Mouse (Mus musculus): ENCODE measurements around the gene Creb1.
A peak's percentile ranks its signal among the peaks of the same experiment; 100 is the strongest.

Creb1 gene

GRCm38 (mm10) chr1:64532589-64533470 is at the start of gene Creb1:
Gene Creb1 (plus strand): TSS chr1:64532645.
- Histone ChIP-seq H3K4me3 (replicated peaks; ENCODE audit: low read length) (peak within 1 kb of the TSS; percentile 92), H3K4me1 (replicated peaks; ENCODE audit: low read depth, low read length) (peaks cover 26% of the 10 kb centered on the region), H3K27me3 (ENCODE audit: insufficient read depth, low read length) (no peaks in the 10 kb centered on the region), H3K9me3 (ENCODE audit: low read length) (no peaks in the 10 kb centered on the region), H3K36me3 (ENCODE audit: insufficient read depth, low read length) (no peaks in the 10 kb centered on the region)
- no peak for TF ChIP-seq POU5F1 (IDR thresholded peaks at IDR 0.05; ENCODE audit: borderline replicate concordance, low read length)
- no peak for TF ChIP-seq CTCF (conservative IDR thresholded peaks at IDR 0.05; ENCODE audit: low read length)
- TF ChIP-seq NANOG (IDR thresholded peaks at IDR 0.05; ENCODE audit: borderline replicate concordance, low read length): no peak

DNA sequence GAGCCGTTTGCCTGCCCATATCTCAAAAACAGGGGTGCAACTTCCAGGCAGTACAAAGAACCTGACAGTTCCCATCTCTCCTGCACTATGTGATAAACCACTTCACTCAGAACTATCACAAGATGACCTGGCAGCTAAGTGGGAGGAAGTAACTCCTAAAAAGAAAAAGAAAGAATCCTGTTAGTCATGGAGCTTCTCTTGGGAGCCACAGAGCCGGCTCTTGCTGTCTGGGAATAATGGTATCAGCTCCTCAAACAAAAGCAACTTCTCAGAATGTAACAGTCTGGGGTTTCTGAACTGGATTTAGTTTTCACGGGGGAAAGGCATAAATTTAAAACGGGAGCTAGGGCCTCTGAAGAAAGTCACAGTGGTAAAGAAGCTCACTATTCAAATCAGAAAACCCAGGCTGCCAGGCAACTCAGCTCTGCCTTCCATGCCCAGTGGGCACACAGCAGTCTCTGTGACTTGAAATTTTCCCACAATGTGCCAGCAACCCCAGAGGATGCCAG is 43.9 kb upstream of the Creb1 start:
- Histone ChIP-seq H3K9me3 (ENCODE audit: low read length) (no peaks in the 10 kb centered on the region), H3K27me3 (ENCODE audit: insufficient read depth, low read length) (no peaks in the 10 kb centered on the region), H3K36me3 (ENCODE audit: insufficient read depth, low read length) (no peaks in the 10 kb centered on the region), H3K4me1 (replicated peaks; ENCODE audit: low read depth, low read length) (no peaks in the 10 kb centered on the region), H3K4me3 (replicated peaks; ENCODE audit: low read length) (no peak overlapping the region)
- TF ChIP-seq POU5F1 (IDR thresholded peaks at IDR 0.05; ENCODE audit: borderline replicate concordance, low read length): no peak
- TF ChIP-seq CTCF (conservative IDR thresholded peaks at IDR 0.05; ENCODE audit: low read length): no peak

GRCm38 (mm10) chr1:64496803-64497202 is 35.6 kb upstream of the Creb1 start:
- Histone ChIP-seq H3K4me3 (replicated peaks; ENCODE audit: low read length) (no peak overlapping the region), H3K27me3 (ENCODE audit: insufficient read depth, low read length) (no peaks in the 10 kb centered on the region), H3K9me3 (ENCODE audit: low read length) (peaks cover 30% of the 10 kb centered on the region), H3K4me1 (replicated peaks; ENCODE audit: low read depth, low read length) (no peaks in the 10 kb centered on the region), H3K36me3 (ENCODE audit: insufficient read depth, low read length) (no peaks in the 10 kb centered on the region)
- no peak for TF ChIP-seq POU5F1 (IDR thresholded peaks at IDR 0.05; ENCODE audit: borderline replicate concordance, low read length)

DNA sequence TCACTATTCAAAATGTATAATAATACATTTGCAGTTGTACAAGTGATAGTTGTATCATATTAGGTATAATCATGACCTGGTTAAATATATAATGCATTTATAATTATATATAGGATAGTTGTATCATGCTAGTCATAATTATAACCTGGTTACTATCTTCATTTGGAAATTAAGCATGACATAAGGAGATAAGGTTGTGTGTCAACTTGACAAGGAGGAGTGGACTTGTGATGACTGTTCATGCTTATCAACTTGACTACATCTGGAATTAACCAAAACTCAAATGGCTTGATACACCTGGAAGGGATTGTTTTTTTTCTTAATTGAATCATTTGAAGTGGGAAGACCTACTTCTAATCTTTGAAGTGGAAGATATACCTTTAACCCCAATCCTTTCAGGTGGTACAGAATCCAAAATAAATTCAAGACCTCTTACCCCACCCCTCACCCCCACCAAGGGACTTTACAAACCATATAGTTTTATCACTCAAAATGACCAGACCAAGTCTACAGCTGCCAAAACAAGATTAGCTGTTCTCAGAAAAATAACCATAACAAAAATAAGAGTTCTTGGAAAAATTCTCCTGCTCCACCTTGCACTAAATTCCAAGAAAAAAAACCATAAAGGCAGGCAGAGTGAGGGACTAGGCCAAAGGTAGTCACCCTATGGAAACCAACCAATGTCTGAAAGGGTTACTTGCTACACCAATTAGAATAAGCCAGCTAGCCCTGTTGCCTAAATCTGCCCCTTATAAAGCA is 30.9 kb upstream of the Creb1 start:
- H3K27me3 ChIP-seq (ENCODE audit: insufficient read depth, low read length): no peaks in the 10 kb centered on the region
- H3K9me3 ChIP-seq (ENCODE audit: low read length): peaks cover 24% of the 10 kb centered on the region
- TF ChIP-seq POU5F1 (IDR thresholded peaks at IDR 0.05; ENCODE audit: borderline replicate concordance, low read length): no peak
- TF ChIP-seq CTCF (conservative IDR thresholded peaks at IDR 0.05; ENCODE audit: low read length): no peak
- TF ChIP-seq NANOG (IDR thresholded peaks at IDR 0.05; ENCODE audit: borderline replicate concordance, low read length): no peak
- no peaks in the 10 kb centered on the region for H3K36me3 ChIP-seq (ENCODE audit: insufficient read depth, low read length)
- no peak overlapping the region for H3K4me3 ChIP-seq (replicated peaks; ENCODE audit: low read length)
- H3K4me1 ChIP-seq (replicated peaks; ENCODE audit: low read depth, low read length): no peaks in the 10 kb centered on the region

- Histone ChIP-seq H3K36me3 (ENCODE audit: insufficient read depth, low read length) (no peaks in the 10 kb centered on the region), H3K27me3 (ENCODE audit: insufficient read depth, low read length) (no peaks in the 10 kb centered on the region; the same call in 1 of the 2 replicates), H3K4me1 (replicated peaks; ENCODE audit: low read depth, low read length) (no peaks in the 10 kb centered on the region), H3K9me3 (ENCODE audit: low read length) (no peaks in the 10 kb centered on the region), H3K4me3 (replicated peaks; ENCODE audit: low read length) (no peak overlapping the region)
- no peak for TF ChIP-seq POU5F1 (IDR thresholded peaks at IDR 0.05; ENCODE audit: borderline replicate concordance, low read length)
- TF ChIP-seq NANOG (IDR thresholded peaks at IDR 0.05; ENCODE audit: borderline replicate concordance, low read length): no peak
- no peak for TF ChIP-seq CTCF (conservative IDR thresholded peaks at IDR 0.05; ENCODE audit: low read length)
These were observed 23.9 kb upstream of the Creb1 start for GRCm38 (mm10) chr1:64508479-64509096.

DNA sequence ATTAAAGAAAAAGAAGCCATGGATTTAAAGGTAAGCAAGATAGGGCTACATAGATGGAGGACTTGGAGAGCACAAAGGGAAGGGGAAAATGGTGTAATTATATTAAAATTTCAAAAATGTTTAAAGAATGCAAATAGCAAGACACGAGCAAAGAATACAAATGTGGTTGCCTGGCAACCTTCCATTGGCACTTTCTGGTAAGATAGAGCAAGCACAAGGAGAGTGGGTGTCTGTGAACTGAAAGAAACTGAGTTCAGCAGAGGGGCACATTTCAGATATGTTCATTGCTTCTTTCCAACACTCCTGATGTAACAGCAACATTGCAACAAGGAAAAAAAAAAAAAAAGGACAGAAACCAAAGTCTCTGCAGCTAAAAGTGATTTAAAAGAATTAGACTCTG is 22.8 kb upstream of the Creb1 start:
- no peak for TF ChIP-seq POU5F1 (IDR thresholded peaks at IDR 0.05; ENCODE audit: borderline replicate concordance, low read length)
- TF ChIP-seq CTCF (conservative IDR thresholded peaks at IDR 0.05; ENCODE audit: low read length): no peak
- no peak for TF ChIP-seq NANOG (IDR thresholded peaks at IDR 0.05; ENCODE audit: borderline replicate concordance, low read length)
- no peaks in the 10 kb centered on the region for H3K36me3 ChIP-seq (ENCODE audit: insufficient read depth, low read length)
- H3K4me1 ChIP-seq (replicated peaks; ENCODE audit: low read depth, low read length): no peaks in the 10 kb centered on the region
- H3K27me3 ChIP-seq (ENCODE audit: insufficient read depth, low read length): no peaks in the 10 kb centered on the region; the same call in 1 of the 2 replicates
- H3K9me3 ChIP-seq (ENCODE audit: low read length): no peaks in the 10 kb centered on the region
- H3K4me3 ChIP-seq (replicated peaks; ENCODE audit: low read length): no peak overlapping the region

GRCm38 (mm10) chr1:64514184-64514583 is 18.3 kb upstream of the Creb1 start:
- Histone ChIP-seq H3K4me3 (replicated peaks; ENCODE audit: low read length) (no peak overlapping the region), H3K36me3 (ENCODE audit: insufficient read depth, low read length) (no peaks in the 10 kb centered on the region), H3K27me3 (ENCODE audit: insufficient read depth, low read length) (no peaks in the 10 kb centered on the region), H3K9me3 (ENCODE audit: low read length) (no peaks in the 10 kb centered on the region), H3K4me1 (replicated peaks; ENCODE audit: low read depth, low read length) (no peaks in the 10 kb centered on the region)
- TF ChIP-seq CTCF (conservative IDR thresholded peaks at IDR 0.05; ENCODE audit: low read length) (no peak), POU5F1 (IDR thresholded peaks at IDR 0.05; ENCODE audit: borderline replicate concordance, low read length) (no peak), NANOG (IDR thresholded peaks at IDR 0.05; ENCODE audit: borderline replicate concordance, low read length) (no peak)

GRCm38 (mm10) chr1:64516593-64516992 is 15.9 kb upstream of the Creb1 start:
- no peaks in the 10 kb centered on the region for H3K4me1 ChIP-seq (replicated peaks; ENCODE audit: low read depth, low read length)
- TF ChIP-seq POU5F1 (IDR thresholded peaks at IDR 0.05; ENCODE audit: borderline replicate concordance, low read length) (no peak), NANOG (IDR thresholded peaks at IDR 0.05; ENCODE audit: borderline replicate concordance, low read length) (no peak), CTCF (conservative IDR thresholded peaks at IDR 0.05; ENCODE audit: low read length) (no peak)

More at GRCm38 (mm10) chr1:64516593-64516992, 15.9 kb upstream of the Creb1 start:
- H3K36me3 ChIP-seq (ENCODE audit: insufficient read depth, low read length): no peaks in the 10 kb centered on the region
- no peaks in the 10 kb centered on the region for H3K9me3 ChIP-seq (ENCODE audit: low read length)
- no peak overlapping the region for H3K4me3 ChIP-seq (replicated peaks; ENCODE audit: low read length)
- H3K27me3 ChIP-seq (ENCODE audit: insufficient read depth, low read length): no peaks in the 10 kb centered on the region

Data from E14TG2a.4 (cell line).